Mouse (Mus musculus): Measurements from ENCODE around the gene Yju2.
A peak's percentile ranks its signal among the peaks of the same experiment; 100 is the strongest.

Yju2 gene

DNA sequence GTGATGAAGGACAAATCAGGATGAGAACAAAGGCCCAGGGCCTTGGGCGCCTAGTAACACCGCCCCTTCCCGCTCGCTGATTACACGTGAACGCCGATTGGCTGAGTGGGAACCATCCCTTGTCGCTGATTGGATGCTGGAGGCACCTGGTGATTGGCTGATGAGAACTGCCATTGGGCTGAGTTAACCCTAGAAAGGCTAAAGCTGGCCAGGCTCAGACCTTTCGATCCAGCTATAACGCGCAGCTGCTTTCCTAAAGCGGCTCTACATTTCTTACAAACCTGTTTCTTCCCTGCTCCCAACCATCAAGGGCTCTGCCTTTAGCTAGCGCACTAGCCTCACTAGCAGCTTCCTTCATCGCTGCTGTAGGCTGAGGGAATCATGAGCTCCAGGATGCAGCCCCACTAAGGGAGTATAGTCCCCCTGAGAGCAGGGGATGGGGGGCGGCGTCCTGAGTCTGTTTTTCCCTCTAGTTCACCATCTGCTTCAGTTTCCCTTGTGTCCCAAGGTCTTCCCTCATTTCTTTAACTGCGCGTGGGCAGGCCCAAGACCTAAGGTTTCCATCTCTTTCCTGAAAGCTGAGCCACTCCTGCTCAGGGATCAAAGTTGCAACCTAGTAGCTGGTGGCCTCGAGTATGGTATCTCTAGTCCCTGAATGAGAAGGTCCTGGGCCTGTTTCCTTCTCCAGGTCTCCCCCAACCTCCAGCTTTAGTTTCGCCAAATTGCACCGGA is 49.6 kb downstream of the Yju2 start:
- peak; percentile 95 to 96 for DNase-seq

DNA sequence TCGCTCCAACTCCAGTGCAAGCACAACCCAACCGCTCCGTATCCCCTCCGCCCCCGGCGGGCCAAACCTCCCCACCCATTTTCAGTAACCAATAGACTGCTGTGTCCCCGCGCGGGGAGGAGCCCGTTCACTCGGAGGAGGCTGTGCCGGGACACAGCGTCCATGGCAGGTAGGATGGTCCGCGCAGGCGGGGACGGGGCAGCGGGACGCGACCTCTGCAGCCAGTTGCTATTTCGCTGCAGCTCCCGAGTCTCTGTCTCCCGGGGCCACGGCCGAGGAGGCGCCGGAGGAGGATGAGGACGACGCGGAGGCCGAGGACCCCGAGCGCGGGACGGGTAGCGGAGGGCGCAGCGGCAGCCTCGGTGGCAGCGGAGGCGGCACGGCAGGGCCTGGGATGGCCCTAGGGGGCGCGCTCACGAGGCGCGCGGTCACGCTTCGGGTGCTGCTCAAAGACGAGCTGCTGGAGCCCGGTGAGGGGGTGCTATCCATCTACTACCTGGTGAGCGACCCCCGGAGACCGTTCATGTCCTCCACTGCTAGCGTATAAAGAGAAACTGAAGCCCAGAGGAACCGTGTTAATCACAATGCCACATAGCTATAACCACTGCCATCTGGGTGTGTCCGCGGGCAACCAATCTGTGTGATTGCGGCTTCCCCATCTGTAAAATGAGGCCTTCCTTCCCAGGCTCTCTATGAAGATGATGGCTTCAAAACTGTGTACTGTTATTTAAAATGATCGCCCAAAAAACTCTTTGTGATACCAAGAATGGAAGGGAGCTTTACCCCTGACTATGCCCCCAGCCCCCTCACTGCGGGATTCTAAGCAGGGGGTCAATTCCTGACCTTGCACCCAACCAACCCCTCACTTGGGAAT is 50.4 kb downstream of the Yju2 start:
- DNase-seq = peak; percentile 93 to 94

DNA sequence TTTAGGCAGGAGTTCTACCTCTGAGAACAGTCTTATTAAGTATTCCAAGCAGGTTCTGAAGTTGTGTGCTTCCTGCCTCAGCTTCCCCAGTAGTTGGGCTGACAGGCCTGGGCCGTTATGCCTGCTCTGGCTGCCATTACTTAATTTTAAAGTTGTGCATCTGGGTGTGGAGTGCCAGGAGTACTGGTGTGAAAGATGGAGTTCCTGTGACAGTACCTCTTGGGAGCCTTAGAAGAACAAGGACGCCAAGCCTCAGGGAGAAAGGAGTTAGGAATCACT is 51.0 kb downstream of the Yju2 start:
- DNase-seq = no peak

DNA sequence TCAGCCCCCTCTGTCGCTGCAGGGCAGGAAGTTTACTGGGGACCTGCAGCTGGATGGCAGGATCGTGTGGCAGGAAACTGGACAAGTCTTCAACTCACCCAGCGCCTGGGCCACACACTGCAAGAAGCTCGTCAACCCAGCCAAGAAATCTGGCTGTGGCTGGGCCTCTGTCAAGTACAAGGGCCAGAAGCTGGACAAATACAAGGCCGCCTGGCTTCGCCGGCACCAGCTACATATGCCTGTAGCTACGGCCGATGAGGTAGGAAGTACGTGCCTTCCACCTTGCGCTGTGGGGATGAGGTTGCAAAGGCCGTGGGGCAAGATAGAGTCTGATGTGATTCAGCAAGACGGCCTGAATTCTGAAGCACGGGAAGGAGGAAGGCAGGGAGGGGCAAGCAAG is 51.4 kb downstream of the Yju2 start:
- DNase-seq = no peak

DNA sequence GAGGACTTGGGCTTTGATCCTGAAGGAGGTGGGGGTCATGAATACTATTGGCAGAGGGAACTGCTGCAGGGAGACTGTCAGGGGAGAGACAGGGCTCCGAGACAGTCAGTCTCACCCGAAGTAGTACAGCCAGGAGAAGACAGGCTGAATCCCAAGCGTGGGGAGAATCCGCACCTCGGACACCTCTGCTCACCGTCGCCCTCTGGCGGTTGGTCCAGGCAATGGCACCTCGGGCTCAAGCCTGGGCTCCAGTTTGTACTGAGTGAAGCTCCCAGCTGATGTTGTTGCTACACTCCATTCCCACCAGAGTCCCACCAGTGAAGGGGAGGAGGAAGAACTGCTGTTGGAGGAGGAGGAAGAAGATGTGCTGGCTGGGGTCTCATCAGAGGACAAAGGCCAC is 51.8 kb downstream of the Yju2 start:
- DNase-seq = peak; percentile 75 to 88

DNA sequence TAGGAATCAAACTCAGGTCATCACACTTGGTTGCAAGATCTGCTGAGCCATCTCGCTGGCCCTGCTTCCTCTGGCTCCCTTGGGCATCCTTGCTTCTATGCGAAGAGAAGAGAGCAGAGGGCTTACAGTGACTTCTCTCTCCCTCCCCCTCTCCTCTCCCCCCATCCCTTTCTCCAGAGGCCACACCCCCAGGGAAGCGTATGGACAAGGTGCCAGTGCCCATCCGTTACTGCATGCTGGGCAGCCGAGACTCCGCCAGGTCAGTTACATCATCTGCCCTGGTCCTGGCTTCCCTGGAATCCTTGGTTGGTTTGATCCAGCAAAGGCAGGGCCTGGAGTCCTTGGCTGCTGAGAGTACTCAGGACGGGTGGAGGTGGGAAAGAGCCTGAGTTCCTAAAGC is 52.5 kb downstream of the Yju2 start:
- DNase-seq = no peak

DNA sequence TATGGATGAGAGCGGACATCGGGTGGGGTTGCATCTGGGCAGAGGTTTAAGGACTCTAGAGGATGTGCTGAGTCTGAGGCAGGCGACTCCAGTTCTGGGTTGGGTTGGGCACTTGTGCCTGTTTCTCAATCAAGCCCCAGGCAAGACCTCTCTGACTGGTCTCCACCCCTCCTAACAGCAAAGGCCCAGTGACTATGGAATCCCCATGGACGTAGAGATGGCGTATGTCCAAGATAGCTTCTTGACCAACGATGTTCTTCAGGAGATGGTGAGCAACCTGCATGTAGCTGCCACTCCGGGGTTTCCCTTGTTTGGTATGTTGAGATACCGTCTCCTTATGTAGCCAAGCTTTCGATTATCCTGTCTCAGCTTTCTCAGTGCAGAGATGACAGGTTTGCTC is 56.4 kb downstream of the Yju2 start:
- DNase-seq = no peak

DNA sequence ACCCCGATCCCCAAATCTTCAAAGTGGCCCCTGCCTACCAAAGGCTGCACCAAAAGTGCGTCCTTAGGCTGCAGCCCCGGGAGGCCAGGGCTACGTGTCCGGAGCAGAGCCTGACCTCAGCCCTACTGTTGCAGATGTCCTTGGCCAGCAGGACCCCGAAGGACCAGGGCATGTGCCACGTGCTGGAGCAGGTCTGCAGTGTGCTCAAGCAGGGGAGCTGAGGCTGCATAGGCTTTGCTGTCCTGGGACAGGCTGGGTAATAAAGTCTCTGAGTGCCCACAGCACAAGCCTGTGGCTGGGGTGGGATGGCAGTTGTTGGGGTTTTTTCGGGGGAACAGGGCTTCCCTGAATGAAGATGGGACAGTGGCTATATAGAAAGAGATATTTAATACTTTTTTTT is 57.5 kb downstream of the Yju2 start:
- DNase-seq = no peak

DNA sequence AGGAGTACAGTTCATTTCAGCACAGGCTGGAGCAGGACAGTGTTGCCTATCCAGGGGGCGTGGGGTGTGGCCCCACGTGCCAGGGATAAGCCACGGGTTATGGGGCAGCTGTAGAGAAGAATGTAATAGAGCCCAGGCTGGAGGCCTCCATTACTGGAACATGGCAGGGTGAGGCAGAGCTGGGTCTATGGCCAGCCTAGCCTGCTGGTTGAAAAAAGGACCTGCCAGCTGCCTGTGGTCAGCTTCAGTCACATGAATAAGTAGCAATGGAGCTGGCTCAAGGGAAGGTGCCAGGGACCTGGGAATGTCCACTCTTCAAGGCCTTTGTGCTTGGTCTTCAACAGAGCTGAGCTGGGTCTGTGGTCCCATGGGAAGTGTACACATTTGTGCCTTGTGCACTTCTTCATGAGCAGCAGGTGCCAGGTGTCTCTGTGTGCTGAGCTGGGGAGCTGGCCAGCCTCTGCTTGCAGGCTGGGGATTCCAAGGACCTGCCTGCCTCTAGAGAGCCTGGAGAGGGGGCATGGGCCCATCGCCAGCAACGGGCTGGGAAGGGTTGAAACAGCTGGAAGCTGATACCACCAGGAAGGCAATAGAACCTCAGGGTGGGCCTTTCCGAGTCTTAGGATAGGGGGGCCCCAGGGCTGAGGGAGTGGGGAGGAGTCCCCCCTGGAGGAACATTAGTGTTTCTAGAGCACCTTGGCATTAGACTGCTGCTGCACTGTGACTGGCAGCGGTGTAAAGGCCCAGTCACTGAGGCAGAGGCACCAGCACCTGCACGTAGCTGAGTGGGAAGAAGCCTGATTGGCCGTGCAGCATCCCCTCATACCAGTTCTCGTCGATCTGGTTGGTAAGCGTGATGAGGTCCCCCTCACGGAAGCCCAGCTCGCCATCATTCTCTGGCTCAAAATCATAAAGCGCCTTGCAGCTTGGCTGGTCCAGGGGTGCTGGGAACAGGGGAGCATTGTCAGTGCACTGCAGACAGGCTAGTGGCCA is 58.2 kb downstream of the Yju2 start:
- DNase-seq = no peak

DNA sequence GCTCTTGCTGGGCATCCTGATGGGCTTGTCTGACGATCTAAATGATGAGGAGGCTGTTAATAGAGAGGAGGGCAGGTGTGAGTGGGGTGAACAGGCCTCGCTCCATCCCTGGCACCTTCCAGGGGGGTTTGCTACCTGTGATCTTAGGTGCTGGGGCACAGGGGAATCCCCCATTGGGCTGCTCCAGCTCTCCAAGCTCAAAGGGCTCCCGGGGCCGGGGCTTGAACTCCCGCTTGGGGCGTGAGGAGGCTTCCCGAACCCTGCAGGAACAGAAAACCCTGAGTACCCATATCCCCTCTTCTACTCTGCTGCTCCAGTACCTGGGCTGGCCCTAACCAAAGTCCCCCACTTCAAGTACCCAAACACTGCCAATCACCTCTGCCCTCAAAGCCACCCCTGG is 58.9 kb downstream of the Yju2 start:
- no peak for DNase-seq
